Mouse (Mus musculus) left cerebral cortex, adult 6 months (tissue): Measurements from ENCODE around the gene Idh1. TPM values are rescaled to one million over a fixed set of nuclear protein-coding genes. Genes with fewer than 3 reads are reported as not detected.

Experiments
- long read RNA-seq, 2 experiments: library from polyadenylated mRNA; unstranded; transcript quantifications; one replicate each; pipeline ENCODE4 v2.0.0; 2019 to 2020
- polyA plus RNA-seq: library from polyadenylated mRNA; unstranded; fragments of <200 nt; fragmentation: Nextera tagmentation; gene quantifications from 2 replicates; pipeline ENCODE4 v1.2.3, GENCODE M21; 2021

The Idh1 gene
- 30.5 and 42.1 TPM in 2 replicates for polyA plus RNA-seq
- long read RNA-seq, experiment 1, transcript Idh1-203 (9 exons, 2,283 nt) = minor isoform, 15 of 356 reads
- long read RNA-seq, experiment 1, transcript Idh1-201 (9 exons, 2,302 nt) = major isoform, 291 of 356 reads
- long read RNA-seq, experiment 1, partial matches to known transcripts = 20 of 356 reads
- long read RNA-seq, experiment 1, other reads (novel, unspliced or antisense) = 30 of 356 reads
- long read RNA-seq, experiment 2, transcript Idh1-201 (9 exons, 2,302 nt) = major isoform, 41 of 59 reads
- long read RNA-seq, experiment 2, partial matches to known transcripts = 5 of 59 reads
- long read RNA-seq, experiment 2, other reads (novel, unspliced or antisense) = 11 of 59 reads

GRCm38 (mm10) chr1:65186287-65187073 is at the start of gene Idh1, which contains the start of gene Pikfyve:
Idh1 (minus strand) TSS chr1:65186500.
Pikfyve (plus strand) TSS chr1:65186683.

GRCm38 (mm10) chr1:65122574-65123372 is 63.5 kb downstream of the Idh1 start, which contains the start of gene D630023F18Rik:
D630023F18Rik (minus strand) TSS chr1:65123214.

GRCm38 (mm10) chr1:65119438-65119837 is 66.9 kb downstream of the Idh1 start, which contains the start of gene Gm28845:
Gm28845 (minus strand) TSS chr1:65119558.

Other genes starting within 250 kb of the Idh1 start
- gene Plekhm3, start 229.7 kb downstream of the Idh1 start, polyA plus RNA-seq = 8.2 and 10.2 TPM in 2 replicates
- not detected in 2 replicates for gene Akr1cl, start 153.7 kb downstream of the Idh1 start, polyA plus RNA-seq
- not detected in 2 replicates for gene Cryge, start 135.4 kb downstream of the Idh1 start, polyA plus RNA-seq
- gene Crygd, start 123.0 kb downstream of the Idh1 start, polyA plus RNA-seq = not detected in 2 replicates
- not detected in 2 replicates for gene Crygc, start 112.8 kb downstream of the Idh1 start, polyA plus RNA-seq
- not detected in 2 replicates for gene Crygb, start 104.2 kb downstream of the Idh1 start, polyA plus RNA-seq
- 0.83 and 1.0 TPM in 2 replicates for gene Cryga, start 83.1 kb downstream of the Idh1 start, polyA plus RNA-seq
- gene Gm28845, start 66.9 kb downstream of the Idh1 start, polyA plus RNA-seq = 0.53 and 0.70 TPM in 2 replicates
- 7.8 and 10.2 TPM in 2 replicates for gene D630023F18Rik, start 63.3 kb downstream of the Idh1 start, polyA plus RNA-seq
- gene Pikfyve, start 183 bp upstream of the Idh1 start, polyA plus RNA-seq = 3.6 and 10.1 TPM in 2 replicates
- 0.68 and 1.4 TPM in 2 replicates for gene Pth2r, start 95.6 kb upstream of the Idh1 start, polyA plus RNA-seq